Mouse (Mus musculus) heart, embryonic 16.5 days (tissue): ENCODE data around the gene Kcnj14. TPM values are rescaled to one million over a fixed set of nuclear protein-coding genes. Genes with fewer than 3 reads are reported as not detected.
A peak's percentile ranks its signal among the peaks of the same experiment; 100 is the strongest.

ENCODE experiments used
- ATAC-seq: fragments of 200-750 bp; cut with Nextera tagmentation; replicated peaks from 2 replicates; pipeline ENCODE4 v1.8.0; 2017; ENCODE audit warnings: moderate number of reproducible peaks; ENCODE audit not compliant: insufficient read depth, low FRiP score; ENCODE audit errors: extremely low read depth
- H3K27ac ChIP-seq: fragments of 300-500 bp; sonication (generic); 2 replicates; pipeline ENCODE4 v1.5.1; 2014; ENCODE audit warnings: mild to moderate bottlenecking, low read length, control low read depth, moderate library complexity
- H3K27me3 ChIP-seq: fragments of 300-500 bp; sonication (generic); 2 replicates; pipeline ENCODE4 v1.6.1; 2014; ENCODE audit warnings: low read length, mixed read lengths; ENCODE audit not compliant: control insufficient read depth, insufficient read depth
- H3K36me3 ChIP-seq: fragments of 300-500 bp; sonication (generic); 2 replicates; pipeline ENCODE4 v1.6.1; 2014; ENCODE audit not compliant: control insufficient read depth, insufficient read depth
- H3K4me1 ChIP-seq: fragments of 300-500 bp; sonication (generic); 2 replicates; pipeline ENCODE4 v1.6.1; 2014; ENCODE audit warnings: low read length, mixed read lengths; ENCODE audit not compliant: control insufficient read depth, insufficient read depth
- H3K4me2 ChIP-seq: fragments of 300-500 bp; sonication (generic); 2 replicates; pipeline ENCODE4 v1.6.1; 2014; ENCODE audit warnings: low read depth, mild to moderate bottlenecking, control low read depth, low read length
- H3K4me3 ChIP-seq: fragments of 300-500 bp; sonication (generic); 2 replicates; pipeline ENCODE4 v1.5.1; 2014; ENCODE audit warnings: mild to moderate bottlenecking, control low read depth, low read length
- H3K9ac ChIP-seq: fragments of 300-500 bp; sonication (generic); 2 replicates; pipeline ENCODE4 v1.6.1; 2014; ENCODE audit warnings: low read length, control low read depth
- H3K9me3 ChIP-seq: fragments of 300-500 bp; sonication (generic); replicated peaks from 2 replicates; pipeline ENCODE4 v1.6.1; 2016; ENCODE audit warnings: low read length; ENCODE audit not compliant: control insufficient read depth
- WGBS: fragments of 180-500 bp; shearing (Covaris S2); extraction: QIAGEN DNeasy Blood & Tissue Kit; methylation state at CpG from one replicate; pipeline ENCODE4 v1.1.7; 2014; 5-methylcytosine and 5-hydroxymethylcytosine counted together
- polyA plus RNA-seq: library from polyadenylated mRNA; unstranded; fragments of >200 nt; fragmentation: Nextera tagmentation; extraction: Ambion mirVana; gene quantifications from 2 replicates; pipeline ENCODE4 v1.2.1, GENCODE M21; 2015

Kcnj14 gene
- polyA plus RNA-seq, 1 experiment from 2014 or later: 0.50 TPM

- no peak overlapping the region for H3K27ac ChIP-seq
- H3K4me1 ChIP-seq: peaks cover 17% of the 10 kb centered on the region
- no peaks in the 10 kb centered on the region for H3K36me3 ChIP-seq
- no peak for ATAC-seq
- H3K4me3 ChIP-seq: peak overlapping the region; percentile 45
- peaks cover 47% of the 10 kb centered on the region for H3K27me3 ChIP-seq
- peak overlapping the region; percentile 61 for H3K4me2 ChIP-seq
- peak overlapping the region; percentile 49 for H3K9ac ChIP-seq
- H3K9me3 ChIP-seq: no peaks in the 10 kb centered on the region
- WGBS: 2% methylated on average over 31 of the region's 31 CpGs
These were observed 9.3 kb upstream of the Kcnj14 start for GRCm38 (mm10) chr7:45833924-45834323.

GRCm38 (mm10) chr7:45833148-45833790 is 8.7 kb upstream of the Kcnj14 start:
- ATAC-seq: no peak
- 1% methylated on average over 74 of the region's 86 CpGs for WGBS
- Histone ChIP-seq H3K9me3 (no peaks in the 10 kb centered on the region), H3K27ac (no peak overlapping the region), H3K4me3 (peak overlapping the region; percentile 45), H3K4me2 (peak overlapping the region; percentile 61), H3K27me3 (peaks cover 47% of the 10 kb centered on the region), H3K9ac (peak overlapping the region; percentile 49), H3K4me1 (peaks cover 17% of the 10 kb centered on the region), H3K36me3 (0 out of 2 replicates have a peak, but pooled peaks cover 4% of the 10 kb centered on the region)

GRCm38 (mm10) chr7:45832428-45832827 is 7.8 kb upstream of the Kcnj14 start:
- Histone ChIP-seq H3K27ac (no peak overlapping the region), H3K4me3 (peak overlapping the region; percentile 45), H3K9ac (no peak overlapping the region), H3K4me2 (peak overlapping the region; percentile 61), H3K36me3 (peaks cover 12% of the 10 kb centered on the region), H3K27me3 (peaks cover 47% of the 10 kb centered on the region), H3K4me1 (peaks cover 17% of the 10 kb centered on the region), H3K9me3 (no peaks in the 10 kb centered on the region)
- no peak for ATAC-seq
- 10% methylated on average over 30 of the region's 30 CpGs for WGBS

- WGBS: 21% methylated on average over 5 of the region's 5 CpGs
- Histone ChIP-seq H3K4me3 (peak overlapping the region; percentile 99), H3K27ac (no peak overlapping the region; the same call in 1 of the 2 replicates), H3K36me3 (peaks cover 24% of the 10 kb centered on the region), H3K9ac (peak overlapping the region; percentile 85; the same call in 1 of the 2 replicates), H3K9me3 (no peaks in the 10 kb centered on the region), H3K4me2 (peak overlapping the region; percentile 95), H3K4me1 (peaks cover 17% of the 10 kb centered on the region), H3K27me3 (peaks cover 47% of the 10 kb centered on the region)
- no peak for ATAC-seq
These were observed 6.5 kb upstream of the Kcnj14 start for GRCm38 (mm10) chr7:45831128-45831525.

GRCm38 (mm10) chr7:45830427-45831127 is 6.0 kb upstream of the Kcnj14 start, which contains the start of gene Grwd1:
Gene Grwd1 (minus strand): TSS chr7:45830944.
- peak within 1 kb of the TSS; percentile 83 for H3K27ac ChIP-seq
- H3K27me3 ChIP-seq: peaks cover 44% of the 10 kb centered on the region
- 0% methylated on average over 35 of the region's 35 CpGs for WGBS
- peak within 1 kb of the TSS; percentile 85 for H3K9ac ChIP-seq
- peak within 1 kb of the TSS; percentile 99 for H3K4me3 ChIP-seq
- peak within 1 kb of the TSS; percentile 95 for H3K4me2 ChIP-seq
- H3K9me3 ChIP-seq: no peaks in the 10 kb centered on the region
- ATAC-seq: peak; percentile 78
- H3K4me1 ChIP-seq: peaks cover 17% of the 10 kb centered on the region
- H3K36me3 ChIP-seq: peaks cover 30% of the 10 kb centered on the region

- H3K4me1 ChIP-seq: peaks cover 10% of the 10 kb centered on the region
- H3K4me2 ChIP-seq: no peak overlapping the region
- 86% methylated on average over 7 of the region's 7 CpGs for WGBS
- no peak overlapping the region for H3K4me3 ChIP-seq
- ATAC-seq: no peak
- no peaks in the 10 kb centered on the region for H3K9me3 ChIP-seq
- H3K27ac ChIP-seq: no peak overlapping the region
- no peak overlapping the region for H3K9ac ChIP-seq
- H3K27me3 ChIP-seq: peaks cover 7% of the 10 kb centered on the region
- H3K36me3 ChIP-seq: peaks cover 34% of the 10 kb centered on the region
These were observed 2.0 kb upstream of the Kcnj14 start for GRCm38 (mm10) chr7:45826631-45827030.

GRCm38 (mm10) chr7:45820913-45821312 is 3.7 kb downstream of the Kcnj14 start:
- no peaks in the 10 kb centered on the region for H3K9me3 ChIP-seq
- no peak overlapping the region for H3K9ac ChIP-seq
- peaks cover 8% of the 10 kb centered on the region for H3K36me3 ChIP-seq
- H3K27me3 ChIP-seq: peaks cover 8% of the 10 kb centered on the region; the same call in 1 of the 2 replicates
- ATAC-seq: no peak
- H3K4me3 ChIP-seq: no peak overlapping the region
- H3K27ac ChIP-seq: no peak overlapping the region
- no peaks in the 10 kb centered on the region for H3K4me1 ChIP-seq
- H3K4me2 ChIP-seq: no peak overlapping the region

- no peak overlapping the region for H3K27ac ChIP-seq
- peaks cover 8% of the 10 kb centered on the region; the same call in 1 of the 2 replicates for H3K27me3 ChIP-seq
- H3K9ac ChIP-seq: no peak overlapping the region
- no peaks in the 10 kb centered on the region; the same call in 1 of the 2 replicates for H3K36me3 ChIP-seq
- ATAC-seq: no peak
- H3K4me2 ChIP-seq: peak overlapping the region; percentile 46
- H3K9me3 ChIP-seq: no peaks in the 10 kb centered on the region
- H3K4me1 ChIP-seq: peaks cover 4% of the 10 kb centered on the region
- 13% methylated on average over 25 of the region's 25 CpGs for WGBS
- peak overlapping the region; percentile 22 for H3K4me3 ChIP-seq
These were observed 4.7 kb downstream of the Kcnj14 start for GRCm38 (mm10) chr7:45819843-45820242.

GRCm38 (mm10) chr7:45815984-45816351 is 8.6 kb downstream of the Kcnj14 start:
- Histone ChIP-seq H3K27me3 (peaks cover 8% of the 10 kb centered on the region; the same call in 1 of the 2 replicates), H3K9me3 (no peaks in the 10 kb centered on the region), H3K9ac (no peak overlapping the region), H3K27ac (no peak overlapping the region), H3K4me2 (no peak overlapping the region), H3K36me3 (peaks cover 13% of the 10 kb centered on the region; the same call in 1 of the 2 replicates), H3K4me1 (peaks cover 15% of the 10 kb centered on the region), H3K4me3 (no peak overlapping the region)
- 62% methylated on average over 2 of the region's 2 CpGs for WGBS
- no peak for ATAC-seq
